Mouse (Mus musculus) gastrocnemius, adult 2 months (tissue): ENCODE measurements around the gene Olfr764-ps1. TPM values are rescaled to one million over a fixed set of nuclear protein-coding genes. Genes with fewer than 3 reads are reported as not detected.
"Not testable (repeated sequence)": the region's sequence is repeated elsewhere in the genome, so short reads cannot be mapped to it uniquely, and the experiment has no call there.

Source experiments
- DNase-seq: peaks from one replicate; pipeline ENCODE4 v3.0.0; 2022
- H3K27ac ChIP-seq: fragments of 200-600 bp; 2 replicates; pipeline ENCODE4 v1.8.1; 2022; ENCODE audit warnings: mild to moderate bottlenecking
- H3K4me3 ChIP-seq: fragments of 200-600 bp; 2 replicates; pipeline ENCODE4 v1.8.1; 2022; ENCODE audit warnings: mild to moderate bottlenecking, moderate library complexity
- CTCF ChIP-seq: fragments of 200-600 bp; IDR thresholded peaks from 2 replicates; pipeline ENCODE4 v1.8.1; 2022; ENCODE audit warnings: antibody characterized with exemption, mild to moderate bottlenecking, moderate library complexity
- intact Hi-C: fragments of 180-260 bp; cut with DNase I; formaldehyde crosslinking; loops from one replicate; pipeline ENCODE4 v1.15.1; 2025
- total RNA-seq, 2 experiments: library from RNA; stranded (reverse); gene quantifications; 2 replicates each; pipeline ENCODE4 v1.2.3; 2021

Gene Olfr764-ps1
- total RNA-seq, 2 experiments from 2014 or later = not detected

DNA sequence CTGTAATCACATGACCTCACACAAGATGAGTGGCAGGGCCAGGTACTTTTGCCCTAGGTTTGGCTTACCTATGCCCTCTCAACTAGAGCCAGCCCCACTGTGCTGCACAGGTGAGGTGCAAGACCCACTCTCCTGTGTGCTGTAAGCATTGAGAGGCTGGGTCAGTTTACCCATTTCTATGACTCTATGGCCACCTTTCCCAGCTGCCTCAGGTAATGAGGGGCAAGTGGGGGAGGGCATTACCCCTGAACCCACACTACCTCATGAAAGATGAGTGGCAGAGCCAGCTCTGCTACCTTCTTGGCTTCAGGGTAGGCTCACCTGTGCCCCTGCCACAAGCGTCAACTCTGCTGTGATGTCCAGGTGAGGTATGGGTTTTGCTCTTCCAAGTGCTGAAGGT is 43.9 kb downstream of the Olfr764-ps1 start:
- no peak for DNase-seq
- no peak for TF ChIP-seq CTCF
- intact Hi-C loops = no loop called here
- H3K27ac ChIP-seq = no peak overlapping the region
- no peak overlapping the region for H3K4me3 ChIP-seq

DNA sequence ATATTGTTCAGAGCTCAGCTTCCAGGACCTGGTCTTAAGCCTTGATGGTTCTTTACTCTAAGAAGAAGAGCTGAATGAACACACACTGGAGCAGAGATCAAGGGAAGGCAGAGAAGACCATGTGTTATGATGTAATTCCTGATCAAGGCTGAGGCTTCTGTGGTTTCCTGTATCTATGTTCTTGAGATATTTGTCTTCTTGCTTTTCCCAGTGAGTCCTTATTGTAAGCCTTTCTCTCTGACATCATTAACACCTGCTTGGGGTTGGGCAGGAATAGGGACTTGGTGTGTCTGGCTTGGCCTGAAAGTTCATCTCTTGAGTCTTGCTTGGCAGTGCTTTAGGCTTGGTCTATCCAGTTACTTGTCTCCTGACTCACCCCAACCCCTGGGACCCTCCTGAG is 48.7 kb downstream of the Olfr764-ps1 start:
- no peak overlapping the region for H3K4me3 ChIP-seq
- H3K27ac ChIP-seq = no peak overlapping the region
- no peak for TF ChIP-seq CTCF
- DNase-seq = no peak
- intact Hi-C loops = no loop called here

GRCm38 (mm10) chr10:128990129-128990850 is 49.4 kb downstream of the Olfr764-ps1 start:
- DNase-seq, intact Hi-C loops, H3K27ac ChIP-seq, H3K4me3 ChIP-seq: not testable (repeated sequence)

GRCm38 (mm10) chr10:128989131-128989530 is 50.6 kb downstream of the Olfr764-ps1 start, which contains the start of gene Olfr9:
Olfr9 (plus strand) TSS chr10:128989431.
- H3K4me3 ChIP-seq, DNase-seq, intact Hi-C loops, H3K27ac ChIP-seq: not testable (repeated sequence)

Other genes with a start within 250 kb of the Olfr764-ps1 start
- gene Mmp19, start 249.0 kb downstream of the Olfr764-ps1 start, total RNA-seq = 1 to 10 TPM; 1.0 to 1.5 TPM
- gene Dnajc14, start 235.8 kb downstream of the Olfr764-ps1 start, total RNA-seq = 10 to 100 TPM; 20.1 to 26.2 TPM
- 1 to 10 TPM; 2.2 to 3.6 TPM for gene Tmem198b, start 235.5 kb downstream of the Olfr764-ps1 start, total RNA-seq
- gene Sarnp, start 222.6 kb downstream of the Olfr764-ps1 start, total RNA-seq = 10 to 100 TPM; 30.5 to 33.8 TPM
- gene Ormdl2, start 218.3 kb downstream of the Olfr764-ps1 start, total RNA-seq = 1 to 10 TPM; 3.5 to 4.5 TPM
- 1 to 10 TPM; 4.8 to 5.2 TPM for gene Gdf11, start 148.2 kb downstream of the Olfr764-ps1 start, total RNA-seq
- gene Cd63, start 138.9 kb downstream of the Olfr764-ps1 start, total RNA-seq = 100 to 1,000 TPM; 124 to 132 TPM
- 1 to 10 TPM; 5.1 to 5.2 TPM for gene Rdh5, start 117.0 kb downstream of the Olfr764-ps1 start, total RNA-seq
- gene Bloc1s1, start 115.9 kb downstream of the Olfr764-ps1 start, total RNA-seq = 100 to 1,000 TPM; 137 to 169 TPM
- gene Itga7, start 106.1 kb downstream of the Olfr764-ps1 start, total RNA-seq = 10 to 100 TPM; 58.4 to 72.9 TPM
- gene Mettl7b, start 78.9 kb downstream of the Olfr764-ps1 start, total RNA-seq = not detected
- not detected for gene Olfr9, start 50.5 kb downstream of the Olfr764-ps1 start, total RNA-seq
- not detected for gene Olfr763, start 29.1 kb downstream of the Olfr764-ps1 start, total RNA-seq
- not detected for gene Olfr765, start 10.1 kb upstream of the Olfr764-ps1 start, total RNA-seq
- gene Olfr766-ps1, start 29.1 kb upstream of the Olfr764-ps1 start, total RNA-seq = not detected
- gene Olfr767, start 43.0 kb upstream of the Olfr764-ps1 start, total RNA-seq = not detected
- gene Olfr768, start 59.5 kb upstream of the Olfr764-ps1 start, total RNA-seq = not detected
- gene Olfr769, start 78.0 kb upstream of the Olfr764-ps1 start, total RNA-seq = not detected
- not detected for gene Olfr770, start 99.1 kb upstream of the Olfr764-ps1 start, total RNA-seq
- gene Olfr771, start 124.9 kb upstream of the Olfr764-ps1 start, total RNA-seq = not detected
- gene Olfr772, start 138.0 kb upstream of the Olfr764-ps1 start, total RNA-seq = not detected
- gene Olfr773, start 147.5 kb upstream of the Olfr764-ps1 start, total RNA-seq = not detected
- gene Olfr774, start 196.3 kb upstream of the Olfr764-ps1 start, total RNA-seq = not detected
- not detected for gene Olfr775, start 208.5 kb upstream of the Olfr764-ps1 start, total RNA-seq
- gene Olfr776, start 219.2 kb upstream of the Olfr764-ps1 start, total RNA-seq = not detected
- not detected for gene Olfr777, start 231.6 kb upstream of the Olfr764-ps1 start, total RNA-seq